Mouse (Mus musculus) lung, embryonic 15.5 days (tissue): ENCODE results near the gene Zfp712. TPM values are rescaled to one million over a fixed set of nuclear protein-coding genes. Genes with fewer than 3 reads are reported as not detected.

Source experiments
- ATAC-seq: fragments of 200-750 bp; cut with Nextera tagmentation; 2 replicates; pipeline ENCODE4 v1.8.0; 2017; ENCODE audit warnings: moderate number of reproducible peaks, borderline replicate concordance; ENCODE audit not compliant: low FRiP score, low TSS enrichment; ENCODE audit errors: extremely low read depth
- H3K27ac ChIP-seq: fragments of 300-500 bp; sonication (generic); 2 replicates; pipeline ENCODE4 v1.5.1; 2015; ENCODE audit warnings: moderate library complexity, mild to moderate bottlenecking, inconsistent platforms
- H3K27me3 ChIP-seq: fragments of 300-500 bp; sonication (generic); 2 replicates; pipeline ENCODE4 v1.6.1; 2015; ENCODE audit warnings: inconsistent platforms
- H3K36me3 ChIP-seq: fragments of 300-500 bp; sonication (generic); 2 replicates; pipeline ENCODE4 v1.6.1; 2015; ENCODE audit warnings: inconsistent platforms
- H3K4me1 ChIP-seq: fragments of 300-500 bp; sonication (generic); 2 replicates; pipeline ENCODE4 v1.6.1; 2015; ENCODE audit warnings: inconsistent platforms
- H3K4me2 ChIP-seq: fragments of 300-500 bp; sonication (generic); 2 replicates; pipeline ENCODE4 v1.6.1; 2015; ENCODE audit warnings: inconsistent platforms, mild to moderate bottlenecking, moderate library complexity
- H3K4me3 ChIP-seq: fragments of 300-500 bp; sonication (generic); 2 replicates; pipeline ENCODE4 v1.5.1; 2015; ENCODE audit warnings: mild to moderate bottlenecking, inconsistent platforms
- H3K9ac ChIP-seq: fragments of 300-500 bp; sonication (generic); 2 replicates; pipeline ENCODE4 v1.6.1; 2015; ENCODE audit warnings: inconsistent platforms
- H3K9me3 ChIP-seq: fragments of 300-500 bp; sonication (generic); 2 replicates; pipeline ENCODE4 v1.6.1; 2016; ENCODE audit warnings: inconsistent platforms
- WGBS: fragments of 180-500 bp; shearing (Covaris S2); methylation state at CpG from one replicate; pipeline ENCODE4 v1.1.7; 2015; 5-methylcytosine and 5-hydroxymethylcytosine counted together
- polyA plus RNA-seq: library from polyadenylated mRNA; unstranded; fragments of >200 nt; fragmentation: Nextera tagmentation; extraction: Ambion mirVana; gene quantifications from 2 replicates; pipeline ENCODE4 v1.2.1, GENCODE M21; 2015

Gene Zfp712
- polyA plus RNA-seq, result 3.7 TPM in 2 replicates

GRCm38 (mm10) chr13:67060786-67061358 is at the start of gene Zfp712:
Gene Zfp712 (minus strand): TSS chr13:67061170.
- Histone ChIP-seq H3K9ac (peak within 1 kb of the TSS; percentile 55), H3K4me3 (peak within 1 kb of the TSS; percentile 71), H3K27me3 (no peaks in the 10 kb centered on the region), H3K27ac (peak within 1 kb of the TSS; percentile 90), H3K9me3 (no peaks in the 10 kb centered on the region), H3K36me3 (no peaks in the 10 kb centered on the region), H3K4me1 (peaks cover 5% of the 10 kb centered on the region; the same call in 1 of the 2 replicates), H3K4me2 (peak within 1 kb of the TSS; percentile 67)
- under 1% methylated on average over 27 of the region's 27 CpGs for WGBS
- peak; percentile 96 for ATAC-seq

GRCm38 (mm10) chr13:67108821-67109206 is 47.8 kb upstream of the Zfp712 start:
- WGBS, result 3% methylated on average over 9 of the region's 9 CpGs
- Histone ChIP-seq H3K4me1 (peaks cover 8% of the 10 kb centered on the region), H3K4me2 (peak overlapping the region; percentile 77), H3K9ac (no peak overlapping the region), H3K36me3 (peaks cover 9% of the 10 kb centered on the region), H3K4me3 (peak overlapping the region; percentile 70), H3K27ac (no peak overlapping the region), H3K9me3 (no peaks in the 10 kb centered on the region), H3K27me3 (no peaks in the 10 kb centered on the region)
- ATAC-seq, result peak; percentile 59; the same call in 1 of the 2 replicates

GRCm38 (mm10) chr13:67108194-67108820 is 47.3 kb upstream of the Zfp712 start, which contains the start of gene Gm28557:
Gene Gm28557 (minus strand): TSS chr13:67108604.
- H3K9me3 ChIP-seq, result no peaks in the 10 kb centered on the region
- peak within 1 kb of the TSS; percentile 76 for H3K9ac ChIP-seq
- H3K36me3 ChIP-seq, result peaks cover 9% of the 10 kb centered on the region
- WGBS, result 0% methylated on average over 17 of the region's 17 CpGs
- H3K4me2 ChIP-seq, result peak within 1 kb of the TSS; percentile 77
- H3K4me3 ChIP-seq, result peak within 1 kb of the TSS; percentile 70
- H3K27ac ChIP-seq, result peak within 1 kb of the TSS; percentile 92
- ATAC-seq, result peak; percentile 98
- H3K27me3 ChIP-seq, result no peaks in the 10 kb centered on the region
- peaks cover 8% of the 10 kb centered on the region for H3K4me1 ChIP-seq

GRCm38 (mm10) chr13:67107681-67108080 is 46.7 kb upstream of the Zfp712 start:
- no peak for ATAC-seq
- peaks cover 9% of the 10 kb centered on the region for H3K36me3 ChIP-seq
- H3K27ac ChIP-seq, result peak overlapping the region; percentile 92
- H3K9ac ChIP-seq, result peak overlapping the region; percentile 76
- peak overlapping the region; percentile 70 for H3K4me3 ChIP-seq
- H3K4me2 ChIP-seq, result peak overlapping the region; percentile 77
- H3K9me3 ChIP-seq, result no peaks in the 10 kb centered on the region
- WGBS, result 45% methylated on average over 9 of the region's 9 CpGs
- no peaks in the 10 kb centered on the region for H3K27me3 ChIP-seq
- peaks cover 8% of the 10 kb centered on the region for H3K4me1 ChIP-seq

GRCm38 (mm10) chr13:67097876-67098275 is 36.9 kb upstream of the Zfp712 start, which contains the start of gene Zfp708:
Gene Zfp708 (minus strand): TSS chr13:67097976.
- Histone ChIP-seq H3K4me3 (no peak within 1 kb of the TSS), H3K4me1 (no peaks in the 10 kb centered on the region), H3K36me3 (no peaks in the 10 kb centered on the region; the same call in 1 of the 2 replicates), H3K9me3 (no peaks in the 10 kb centered on the region), H3K9ac (no peak within 1 kb of the TSS), H3K27me3 (no peaks in the 10 kb centered on the region), H3K4me2 (no peak within 1 kb of the TSS), H3K27ac (no peak within 1 kb of the TSS)
- ATAC-seq, result no peak
- WGBS, result 84% methylated on average over 10 of the region's 10 CpGs

- Histone ChIP-seq H3K9ac (no peak overlapping the region), H3K9me3 (no peaks in the 10 kb centered on the region), H3K4me1 (no peaks in the 10 kb centered on the region), H3K36me3 (no peaks in the 10 kb centered on the region), H3K4me2 (no peak overlapping the region), H3K27me3 (no peaks in the 10 kb centered on the region), H3K27ac (no peak overlapping the region), H3K4me3 (no peak overlapping the region)
- WGBS, result 59% methylated on average over 1 of the region's 1 CpGs
- no peak for ATAC-seq
These were observed 29.2 kb upstream of the Zfp712 start for GRCm38 (mm10) chr13:67090154-67090553.

GRCm38 (mm10) chr13:67081946-67082345 is 21.0 kb upstream of the Zfp712 start:
- WGBS, result 63% methylated on average over 1 of the region's 1 CpGs
- H3K9ac ChIP-seq, result no peak overlapping the region
- no peak for ATAC-seq
- H3K4me1 ChIP-seq, result peaks cover 11% of the 10 kb centered on the region
- H3K27ac ChIP-seq, result peak overlapping the region; percentile 93
- no peaks in the 10 kb centered on the region for H3K9me3 ChIP-seq
- no peaks in the 10 kb centered on the region for H3K27me3 ChIP-seq
- H3K4me3 ChIP-seq, result peak overlapping the region; percentile 63
- H3K4me2 ChIP-seq, result peak overlapping the region; percentile 86
- no peaks in the 10 kb centered on the region; the same call in 1 of the 2 replicates for H3K36me3 ChIP-seq

- H3K9me3 ChIP-seq, result no peaks in the 10 kb centered on the region
- peak overlapping the region; percentile 76 for H3K9ac ChIP-seq
- H3K4me2 ChIP-seq, result peak overlapping the region; percentile 86
- no peaks in the 10 kb centered on the region for H3K27me3 ChIP-seq
- peaks cover 11% of the 10 kb centered on the region for H3K4me1 ChIP-seq
- peaks cover 4% of the 10 kb centered on the region for H3K36me3 ChIP-seq
- WGBS, result under 1% methylated on average over 24 of the region's 24 CpGs
- peak; percentile 99 for ATAC-seq
- peak overlapping the region; percentile 63 for H3K4me3 ChIP-seq
- peak overlapping the region; percentile 93 for H3K27ac ChIP-seq
These were observed 20.3 kb upstream of the Zfp712 start for GRCm38 (mm10) chr13:67081142-67081713.

GRCm38 (mm10) chr13:67077244-67077643 is 16.3 kb upstream of the Zfp712 start:
- Histone ChIP-seq H3K36me3 (peaks cover 28% of the 10 kb centered on the region), H3K4me1 (peaks cover 11% of the 10 kb centered on the region), H3K4me3 (no peak overlapping the region), H3K27me3 (no peaks in the 10 kb centered on the region), H3K9ac (no peak overlapping the region), H3K9me3 (no peaks in the 10 kb centered on the region; the same call in 1 of the 2 replicates), H3K27ac (no peak overlapping the region), H3K4me2 (no peak overlapping the region)
- no peak for ATAC-seq
- 97% methylated on average over 2 of the region's 2 CpGs for WGBS

GRCm38 (mm10) chr13:67072786-67073185 is 11.8 kb upstream of the Zfp712 start:
- WGBS, result 89% methylated on average over 2 of the region's 2 CpGs

GRCm38 (mm10) chr13:67065386-67065785 is 4.4 kb upstream of the Zfp712 start:
- WGBS, result 87% methylated on average over 8 of the region's 8 CpGs
- no peak overlapping the region for H3K9ac ChIP-seq
- peaks cover 17% of the 10 kb centered on the region for H3K36me3 ChIP-seq
- no peak for ATAC-seq
- H3K27ac ChIP-seq, result no peak overlapping the region
- H3K4me2 ChIP-seq, result no peak overlapping the region
- no peaks in the 10 kb centered on the region; the same call in 1 of the 2 replicates for H3K4me1 ChIP-seq
- H3K27me3 ChIP-seq, result no peaks in the 10 kb centered on the region
- H3K4me3 ChIP-seq, result no peak overlapping the region
- peaks cover 4% of the 10 kb centered on the region; the same call in 1 of the 2 replicates for H3K9me3 ChIP-seq

More at GRCm38 (mm10) chr13:67072786-67073185, 11.8 kb upstream of the Zfp712 start:
- no peak overlapping the region for H3K4me3 ChIP-seq
- H3K4me2 ChIP-seq, result no peak overlapping the region
- H3K4me1 ChIP-seq, result no peaks in the 10 kb centered on the region
- H3K9me3 ChIP-seq, result peaks cover 7% of the 10 kb centered on the region; the same call in 1 of the 2 replicates
- H3K9ac ChIP-seq, result no peak overlapping the region
- H3K27ac ChIP-seq, result no peak overlapping the region
- H3K27me3 ChIP-seq, result no peaks in the 10 kb centered on the region
- H3K36me3 ChIP-seq, result peaks cover 51% of the 10 kb centered on the region
- ATAC-seq, result no peak

- Histone ChIP-seq H3K36me3 (peaks cover 4% of the 10 kb centered on the region; the same call in 1 of the 2 replicates), H3K4me1 (peaks cover 5% of the 10 kb centered on the region; the same call in 1 of the 2 replicates), H3K27me3 (no peaks in the 10 kb centered on the region), H3K4me3 (no peak overlapping the region), H3K4me2 (no peak overlapping the region), H3K9me3 (no peaks in the 10 kb centered on the region), H3K27ac (no peak overlapping the region), H3K9ac (no peak overlapping the region)
- 54% methylated on average over 7 of the region's 7 CpGs for WGBS
- no peak for ATAC-seq
These were observed 1.5 kb upstream of the Zfp712 start for GRCm38 (mm10) chr13:67062427-67062826.
